Mouse (Mus musculus): ENCODE measurements at regions not wholly inside any gene's neighbourhood (a gene's known extent, or its start where the extent isn't known, plus 50 kb on each side); places are given as distances from the start of the nearest gene placed in this dataset.

DNA sequence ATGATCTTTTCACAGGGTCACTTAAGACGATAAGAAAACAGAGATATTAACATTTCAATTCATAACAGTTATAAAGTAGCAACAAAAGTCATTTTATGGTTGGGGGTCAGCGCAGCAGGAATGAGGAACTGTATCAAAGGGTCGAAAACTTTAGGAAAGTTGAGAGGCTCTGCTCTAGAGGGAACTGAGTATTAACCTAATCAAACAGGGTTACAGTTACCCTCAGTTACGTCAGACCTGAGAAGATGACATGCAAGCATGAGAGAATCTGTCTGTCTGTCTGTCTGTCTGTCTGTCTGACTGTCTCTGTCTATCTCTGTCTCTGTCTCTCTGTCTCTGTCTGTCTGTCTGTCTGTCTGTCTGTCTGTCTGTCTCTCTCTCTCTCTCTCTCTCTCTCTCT lies 229.6 kb upstream of the Runx1 start:
- no peak overlapping the region for H3K4me3 ChIP-seq (replicated peaks; ENCODE audit: low read depth, low read length)
- H3K9me3 ChIP-seq (replicated peaks; ENCODE audit: low read length): no peaks in the 10 kb centered on the region
- H3K9ac ChIP-seq (ENCODE audit: low read depth, low read length): no peak overlapping the region
- H3K27ac ChIP-seq: no peak overlapping the region
- ATAC-seq (replicated peaks; ENCODE audit: low FRiP score, low read depth): no peak
- H3K27me3 ChIP-seq (ENCODE audit: insufficient read depth, low read length): no peaks in the 10 kb centered on the region
- H3K4me2 ChIP-seq (ENCODE audit: low read length): no peak overlapping the region
- no peak for DNase-seq (ENCODE audit: low spot score)
- no peaks in the 10 kb centered on the region for H3K36me3 ChIP-seq (ENCODE audit: insufficient read depth, low read length)
- WGBS: 75% methylated on average over 4 of the region's 4 CpGs
- H3K4me1 ChIP-seq (replicated peaks; ENCODE audit: insufficient read depth, low read length): no peaks in the 10 kb centered on the region
- no peak for TF ChIP-seq CTCF (IDR thresholded peaks at IDR 0.05; ENCODE audit: low read depth)

DNA sequence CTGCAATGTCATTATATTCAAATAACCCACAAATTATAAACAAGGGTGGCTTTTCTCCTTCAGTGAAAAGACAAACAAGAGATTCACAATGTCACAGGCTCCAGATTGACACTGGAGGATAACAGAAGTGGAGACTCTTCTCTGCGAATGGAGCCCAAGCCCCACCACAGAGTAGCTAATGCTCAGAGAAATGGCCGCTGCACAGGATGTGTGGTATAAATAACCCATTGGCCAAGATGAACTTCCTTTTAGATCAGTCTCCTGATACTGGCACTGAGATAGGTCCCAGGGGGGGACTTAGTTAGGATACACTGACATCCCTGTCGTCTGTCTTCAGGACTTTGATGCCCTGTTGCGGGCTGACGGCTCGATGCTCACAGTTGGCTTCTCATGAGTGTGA lies 225.3 kb upstream of the Runx1 start:
- DNase-seq (ENCODE audit: low spot score): peak; percentile 17
- H3K27me3 ChIP-seq (ENCODE audit: insufficient read depth, low read length): no peaks in the 10 kb centered on the region
- H3K9me3 ChIP-seq (replicated peaks; ENCODE audit: low read length): no peaks in the 10 kb centered on the region
- no peak overlapping the region for H3K9ac ChIP-seq (ENCODE audit: low read depth, low read length)
- no peak overlapping the region for H3K4me3 ChIP-seq (replicated peaks; ENCODE audit: low read depth, low read length)
- no peak for ATAC-seq (replicated peaks; ENCODE audit: low FRiP score, low read depth)
- H3K4me2 ChIP-seq (ENCODE audit: low read length): no peak overlapping the region
- H3K27ac ChIP-seq: no peak overlapping the region
- 56% methylated on average over 6 of the region's 6 CpGs for WGBS
- no peak for TF ChIP-seq CTCF (IDR thresholded peaks at IDR 0.05; ENCODE audit: low read depth)
- H3K36me3 ChIP-seq (ENCODE audit: insufficient read depth, low read length): no peaks in the 10 kb centered on the region
- H3K4me1 ChIP-seq (replicated peaks; ENCODE audit: insufficient read depth, low read length): no peaks in the 10 kb centered on the region

DNA sequence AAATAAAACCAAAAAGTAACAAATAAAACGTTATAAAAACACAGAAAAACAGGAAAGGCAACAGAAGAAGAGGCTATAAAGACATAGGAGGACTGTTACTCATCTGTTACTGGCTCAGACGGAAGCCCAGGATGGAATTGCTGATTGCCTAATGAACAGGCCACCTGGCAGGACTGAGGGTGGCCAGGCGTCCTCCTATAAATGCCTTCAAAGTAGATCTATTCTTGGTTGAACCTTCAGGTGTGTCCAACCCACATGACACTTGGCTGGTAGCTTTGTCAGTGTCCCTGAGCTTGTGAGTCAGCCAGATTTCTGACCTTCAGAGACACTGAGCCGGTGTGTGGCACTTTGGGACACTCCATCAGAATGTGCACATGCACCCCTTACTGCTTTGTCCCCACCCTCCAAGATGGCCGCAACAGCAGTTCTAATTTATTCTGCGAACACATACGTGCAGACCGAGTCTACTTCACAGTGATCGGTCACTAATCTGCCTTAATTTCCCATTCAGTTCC lies 222.5 kb upstream of the Runx1 start:
- Histone ChIP-seq H3K4me2 (ENCODE audit: low read length) (no peak overlapping the region), H3K27me3 (ENCODE audit: insufficient read depth, low read length) (no peaks in the 10 kb centered on the region)
- WGBS: 81% methylated on average over 9 of the region's 9 CpGs

DNA sequence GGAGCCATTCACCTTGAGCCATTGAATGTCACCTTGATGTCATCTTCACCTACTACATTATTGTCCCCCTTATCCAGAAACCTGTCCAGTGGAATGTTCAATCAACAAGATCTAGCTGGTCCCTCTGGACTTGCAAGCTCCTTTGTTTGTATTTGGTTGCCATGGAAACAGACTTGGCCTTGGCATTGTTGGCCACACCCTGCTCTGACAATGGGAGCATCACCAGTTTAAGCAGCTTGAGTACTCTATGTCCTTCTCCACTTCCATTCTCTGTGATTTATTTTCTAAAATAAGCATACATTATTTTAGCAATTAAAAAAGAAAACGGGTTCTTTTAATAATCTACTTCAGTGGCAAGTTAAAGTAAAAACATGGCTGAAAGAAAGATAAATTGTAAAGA lies 221.6 kb upstream of the Runx1 start:
- no peak overlapping the region for H3K4me3 ChIP-seq (replicated peaks; ENCODE audit: low read depth, low read length)
- no peak for TF ChIP-seq CTCF (IDR thresholded peaks at IDR 0.05; ENCODE audit: low read depth)
- H3K27me3 ChIP-seq (ENCODE audit: insufficient read depth, low read length): no peaks in the 10 kb centered on the region
- ATAC-seq (replicated peaks; ENCODE audit: low FRiP score, low read depth): no peak
- H3K9ac ChIP-seq (ENCODE audit: low read depth, low read length): no peak overlapping the region
- DNase-seq (ENCODE audit: low spot score): no peak
- no peaks in the 10 kb centered on the region; the same call in 1 of the 2 replicates for H3K4me1 ChIP-seq (replicated peaks; ENCODE audit: insufficient read depth, low read length)
- no peak overlapping the region for H3K27ac ChIP-seq
- H3K4me2 ChIP-seq (ENCODE audit: low read length): no peak overlapping the region
- no peaks in the 10 kb centered on the region for H3K9me3 ChIP-seq (replicated peaks; ENCODE audit: low read length)
- WGBS: 82% methylated on average over 1 of the region's 1 CpGs
- H3K36me3 ChIP-seq (ENCODE audit: insufficient read depth, low read length): no peaks in the 10 kb centered on the region

More for the DNA sequence above, 222.5 kb upstream of the Runx1 start:
- Histone ChIP-seq H3K9ac (ENCODE audit: low read depth, low read length) (no peak overlapping the region), H3K4me3 (replicated peaks; ENCODE audit: low read depth, low read length) (no peak overlapping the region), H3K4me1 (replicated peaks; ENCODE audit: insufficient read depth, low read length) (no peaks in the 10 kb centered on the region), H3K27ac (no peak overlapping the region), H3K36me3 (ENCODE audit: insufficient read depth, low read length) (no peaks in the 10 kb centered on the region), H3K9me3 (replicated peaks; ENCODE audit: low read length) (no peaks in the 10 kb centered on the region)
- ATAC-seq (replicated peaks; ENCODE audit: low FRiP score, low read depth) (no peak), DNase-seq (ENCODE audit: low spot score) (no peak)
- TF ChIP-seq CTCF (IDR thresholded peaks at IDR 0.05; ENCODE audit: low read depth): no peak

DNA sequence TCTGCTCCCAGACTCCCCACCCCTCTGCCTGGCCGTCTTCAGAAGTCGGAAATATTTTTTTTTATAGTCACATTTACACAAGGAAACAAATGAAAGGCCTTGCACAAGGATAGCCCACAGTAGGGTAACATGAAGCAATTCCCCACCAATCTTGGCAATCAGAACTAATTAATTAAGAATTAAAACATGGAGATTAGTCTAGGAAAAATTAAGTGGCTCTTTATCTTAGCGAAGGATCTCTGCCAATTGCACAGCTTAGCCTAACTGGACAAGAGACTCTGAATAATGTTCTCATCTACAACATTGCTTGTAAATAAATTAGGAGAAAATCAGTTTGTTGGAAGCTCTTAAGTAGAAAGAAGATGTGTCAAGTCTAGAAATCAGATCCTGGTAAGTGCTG lies 220.3 kb upstream of the Runx1 start:
- Histone ChIP-seq H3K4me1 (replicated peaks; ENCODE audit: insufficient read depth, low read length) (no peaks in the 10 kb centered on the region; the same call in 1 of the 2 replicates), H3K27me3 (ENCODE audit: insufficient read depth, low read length) (no peaks in the 10 kb centered on the region), H3K4me3 (replicated peaks; ENCODE audit: low read depth, low read length) (no peak overlapping the region), H3K4me2 (ENCODE audit: low read length) (no peak overlapping the region), H3K9ac (ENCODE audit: low read depth, low read length) (no peak overlapping the region), H3K36me3 (ENCODE audit: insufficient read depth, low read length) (no peaks in the 10 kb centered on the region), H3K9me3 (replicated peaks; ENCODE audit: low read length) (no peaks in the 10 kb centered on the region), H3K27ac (no peak overlapping the region)
- TF ChIP-seq CTCF (IDR thresholded peaks at IDR 0.05; ENCODE audit: low read depth): no peak
- WGBS: 74% methylated on average over 3 of the region's 3 CpGs
- DNase-seq (ENCODE audit: low spot score) (no peak), ATAC-seq (replicated peaks; ENCODE audit: low FRiP score, low read depth) (no peak)

DNA sequence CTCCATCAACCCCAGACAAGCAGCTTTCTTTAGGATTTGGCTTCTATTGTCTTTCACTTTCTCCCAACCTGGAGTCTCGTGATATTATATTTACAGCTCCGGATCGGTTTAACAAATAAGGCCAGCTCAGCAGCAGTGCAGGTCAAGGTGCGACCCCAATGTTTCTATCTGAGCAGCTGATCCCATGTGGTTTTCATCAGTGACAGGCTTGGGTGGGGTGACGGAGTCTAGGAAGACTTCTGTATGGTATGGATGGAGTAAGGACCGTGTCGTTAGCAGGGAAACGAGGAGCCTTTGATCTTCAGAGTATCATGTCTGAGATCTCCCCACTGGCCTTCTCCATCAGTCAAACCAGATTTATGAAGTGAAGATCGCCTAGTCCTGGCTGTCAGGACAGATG lies 217.4 kb upstream of the Runx1 start:
- no peak overlapping the region for H3K27ac ChIP-seq
- no peaks in the 10 kb centered on the region for H3K9me3 ChIP-seq (replicated peaks; ENCODE audit: low read length)
- DNase-seq (ENCODE audit: low spot score): no peak
- H3K4me2 ChIP-seq (ENCODE audit: low read length): no peak overlapping the region
- no peaks in the 10 kb centered on the region for H3K27me3 ChIP-seq (ENCODE audit: insufficient read depth, low read length)
- no peak for TF ChIP-seq CTCF (IDR thresholded peaks at IDR 0.05; ENCODE audit: low read depth)
- no peak overlapping the region for H3K4me3 ChIP-seq (replicated peaks; ENCODE audit: low read depth, low read length)
- no peaks in the 10 kb centered on the region; the same call in 1 of the 2 replicates for H3K4me1 ChIP-seq (replicated peaks; ENCODE audit: insufficient read depth, low read length)
- no peaks in the 10 kb centered on the region for H3K36me3 ChIP-seq (ENCODE audit: insufficient read depth, low read length)
- 18% methylated on average over 9 of the region's 9 CpGs for WGBS
- no peak for ATAC-seq (replicated peaks; ENCODE audit: low FRiP score, low read depth)
- no peak overlapping the region for H3K9ac ChIP-seq (ENCODE audit: low read depth, low read length)

DNA sequence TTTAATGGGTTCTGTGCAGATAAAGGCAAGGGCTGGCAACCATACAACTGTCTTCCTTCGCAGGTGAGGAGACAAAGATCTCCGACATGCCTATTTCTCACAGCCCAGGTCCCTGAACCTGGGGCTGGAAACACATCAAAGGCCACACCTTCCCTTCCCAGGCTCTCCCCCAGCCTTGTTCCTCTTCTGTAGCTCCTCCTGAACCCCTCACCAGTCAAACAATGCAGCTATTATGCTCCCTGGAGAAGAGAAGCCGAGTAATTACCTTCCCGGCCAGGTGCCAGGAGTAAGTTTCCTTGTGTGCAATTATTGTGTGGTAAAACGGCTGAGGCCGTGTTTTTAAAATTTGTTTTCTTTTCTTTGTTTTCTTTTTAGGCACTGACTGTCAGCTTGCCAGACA lies 217.0 kb upstream of the Runx1 start:
- ATAC-seq (replicated peaks; ENCODE audit: low FRiP score, low read depth) (no peak), DNase-seq (ENCODE audit: low spot score) (peak; percentile 21)
- H3K4me3 ChIP-seq (replicated peaks; ENCODE audit: low read depth, low read length): no peak overlapping the region
- H3K9ac ChIP-seq (ENCODE audit: low read depth, low read length): no peak overlapping the region
- H3K9me3 ChIP-seq (replicated peaks; ENCODE audit: low read length): no peaks in the 10 kb centered on the region
- no peaks in the 10 kb centered on the region; the same call in 1 of the 2 replicates for H3K4me1 ChIP-seq (replicated peaks; ENCODE audit: insufficient read depth, low read length)
- no peak overlapping the region for H3K27ac ChIP-seq
- no peaks in the 10 kb centered on the region for H3K36me3 ChIP-seq (ENCODE audit: insufficient read depth, low read length)
- H3K4me2 ChIP-seq (ENCODE audit: low read length): no peak overlapping the region
- 10% methylated on average over 6 of the region's 6 CpGs for WGBS
- H3K27me3 ChIP-seq (ENCODE audit: insufficient read depth, low read length): no peaks in the 10 kb centered on the region
- TF ChIP-seq CTCF (IDR thresholded peaks at IDR 0.05; ENCODE audit: low read depth): no peak

Measured in kidney, postnatal 0 days (tissue).